Mouse (Mus musculus): ENCODE data around the gene Slc9a8.

DNA sequence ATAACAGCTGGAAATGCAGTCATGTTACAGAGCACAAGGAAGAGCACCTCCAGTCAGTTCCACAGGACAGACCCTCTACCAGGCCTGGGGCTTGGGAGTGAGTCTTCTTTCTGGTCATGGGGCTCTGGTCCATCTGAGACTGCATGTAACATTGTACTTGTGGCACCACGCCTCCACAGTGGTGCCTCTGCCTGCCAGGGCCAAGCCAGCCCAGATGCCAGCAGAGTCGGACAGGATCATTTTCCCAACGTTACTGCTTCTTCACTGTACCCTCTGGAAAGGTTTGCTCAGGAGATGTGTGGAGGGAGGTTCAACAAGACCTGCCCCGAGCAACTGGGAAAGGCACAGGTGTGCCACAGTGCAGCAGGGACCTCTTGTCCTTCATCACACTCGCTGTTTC is 94.2 kb downstream of the Slc9a8 start:
- TF ChIP-seq CTCF (IDR thresholded peaks at IDR 0.05; ENCODE audit: low read depth, low read length) = no peak
- no peak for TF ChIP-seq POLR2A (IDR thresholded peaks at IDR 0.05; ENCODE audit: extremely low read depth, insufficient read depth, low read length)

All from liver, adult 2 months (tissue).